Mouse (Mus musculus): Measurements from ENCODE around the gene Trip10.

Trip10 gene

GRCm38 (mm10) chr17:57286718-57287355 lies 37.6 kb downstream of the Trip10 start:
- in situ Hi-C loops (cut with MboI, MseI), result loop anchor here (25.0 kb wide), 3 partner anchors 825 to 1575 kb away; partner anchors contain the start of genes Fem1a (in 2 of the 2) and Pot1b (in 1 of the 2)

- in situ Hi-C loops (cut with MboI, MseI), result loop anchor here (25.0 kb wide), 3 partner anchors 827 to 1577 kb away; partner anchors contain the start of genes Fem1a (in 2 of the 2) and Pot1b (in 1 of the 2)
Measured at GRCm38 (mm10) chr17:57289252-57289651, 40.0 kb downstream of the Trip10 start.

GRCm38 (mm10) chr17:57290001-57290670 lies 40.9 kb downstream of the Trip10 start:
- in situ Hi-C loops (cut with MboI, MseI), result loop anchor here (5.0 to 25.0 kb wide), 4 partner anchors 37 to 1578 kb away; partner anchors contain the start of genes Fem1a (in 2 of the 2) and Pot1b (in 1 of the 2)

GRCm38 (mm10) chr17:57290671-57291055 lies 41.4 kb downstream of the Trip10 start:
- in situ Hi-C loops (cut with MboI, MseI), result loop anchor here (5.0 to 25.0 kb wide), 4 partner anchors 37 to 1578 kb away; partner anchors contain the start of genes Fem1a (in 2 of the 2) and Pot1b (in 1 of the 2)

GRCm38 (mm10) chr17:57292302-57292701 lies 43.0 kb downstream of the Trip10 start:
- in situ Hi-C loops (cut with MboI, MseI), result loop anchor here (5.0 to 25.0 kb wide), 4 partner anchors 35 to 1580 kb away; partner anchors contain the start of genes Fem1a (in 2 of the 2) and Pot1b (in 1 of the 2)

GRCm38 (mm10) chr17:57292968-57293367 lies 43.7 kb downstream of the Trip10 start:
- in situ Hi-C loops (cut with MboI, MseI), result loop anchor here (5.0 to 25.0 kb wide), 4 partner anchors 34 to 1581 kb away; partner anchors contain the start of genes Fem1a (in 2 of the 2) and Pot1b (in 1 of the 2)

GRCm38 (mm10) chr17:57295935-57296334 lies 46.7 kb downstream of the Trip10 start:
- in situ Hi-C loops (cut with MboI, MseI), result loop anchor here (25.0 kb wide), 3 partner anchors 834 to 1584 kb away; partner anchors contain the start of genes Fem1a (in 2 of the 2) and Pot1b (in 1 of the 2)

GRCm38 (mm10) chr17:57297040-57297439 lies 47.8 kb downstream of the Trip10 start:
- in situ Hi-C loops (cut with MboI, MseI), result loop anchor here (25.0 kb wide), 3 partner anchors 835 to 1585 kb away; partner anchors contain the start of genes Fem1a (in 2 of the 2) and Pot1b (in 1 of the 2)

GRCm38 (mm10) chr17:57305593-57305992 lies 56.3 kb downstream of the Trip10 start:
- in situ Hi-C loops (cut with MboI, MseI), result no loop called here

GRCm38 (mm10) chr17:57307074-57307473 lies 57.8 kb downstream of the Trip10 start:
- in situ Hi-C loops (cut with MboI, MseI), result no loop called here

GRCm38 (mm10) chr17:57311801-57312200 lies 62.5 kb downstream of the Trip10 start:
- in situ Hi-C loops (cut with MboI, MseI), result no loop called here

All from T-helper 17 cell (primary cell).